Mouse (Mus musculus): ENCODE measurements around the gene Olfr315.

DNA sequence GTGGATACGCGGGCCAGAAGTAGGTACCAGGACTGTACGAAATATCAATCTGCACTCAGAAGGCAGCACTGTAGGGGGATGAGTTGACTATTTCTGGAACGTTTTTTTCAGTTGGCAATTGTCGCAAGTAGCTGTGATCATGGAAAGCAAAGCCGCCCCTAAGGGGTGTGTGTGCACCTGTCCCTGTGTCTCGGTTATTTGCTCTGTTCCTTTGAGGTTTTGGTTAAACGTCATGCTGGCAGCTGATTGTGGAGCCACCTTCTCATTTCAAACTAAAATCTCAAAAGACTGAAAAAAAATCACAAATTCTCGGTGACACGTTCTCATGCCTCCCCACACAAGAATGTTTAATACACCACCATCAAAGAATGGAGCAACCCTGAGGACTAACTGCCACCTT lies 14.7 kb downstream of the Olfr315 start:
- TF ChIP-seq POLR2A (IDR thresholded peaks at IDR 0.05; ENCODE audit: low read depth, low read length) (no peak), CTCF (conservative IDR thresholded peaks at IDR 0.05; ENCODE audit: insufficient read depth, insufficient read length, low read depth, low read length) (no peak)
